Mouse (Mus musculus): ENCODE measurements around the gene Cacng8. TPM values are rescaled to one million over a fixed set of nuclear protein-coding genes. Genes with fewer than 3 reads are reported as not detected.

Gene Cacng8
- polyA plus RNA-seq, 1 experiment from 2014 or later = 5.1 TPM

DNA sequence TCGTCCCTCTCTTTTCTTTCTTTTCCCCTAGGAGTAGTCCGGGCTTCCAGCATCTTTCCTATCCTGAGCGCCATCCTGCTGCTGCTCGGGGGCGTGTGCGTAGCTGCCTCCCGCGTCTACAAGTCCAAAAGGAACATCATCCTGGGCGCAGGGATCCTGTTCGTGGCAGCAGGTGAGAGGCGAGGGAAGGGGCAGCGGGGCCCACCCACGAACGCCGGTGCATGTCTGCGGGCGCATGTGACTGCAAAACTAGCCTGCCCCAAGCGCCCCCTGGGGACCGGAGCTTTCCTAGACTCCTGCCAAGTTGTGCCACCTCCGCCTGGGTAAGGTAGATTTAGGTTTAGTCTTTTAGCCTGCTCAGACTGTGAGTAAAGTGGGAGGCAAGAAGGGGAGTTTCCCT is 21.6 kb downstream of the Cacng8 start:
- DNase-seq (ENCODE audit: low spot score) (peak; percentile 64), ATAC-seq (ENCODE audit: low FRiP score) (no peak)
- H3K9ac ChIP-seq (ENCODE audit: low read depth, low read length) = 0 out of 2 replicates have a peak overlapping the region, but pooled peaks have one; percentile 32
- H3K4me2 ChIP-seq (replicated peaks; ENCODE audit: low read depth, low read length) = peak overlapping the region; percentile 75
- WGBS = 2% methylated on average over 20 of the region's 20 CpGs
- no peaks in the 10 kb centered on the region for H3K9me3 ChIP-seq (ENCODE audit: control insufficient read depth, low read length)
- peak overlapping the region; percentile 42 for H3K4me3 ChIP-seq (ENCODE audit: low read depth, low read length)
- no peaks in the 10 kb centered on the region for H3K36me3 ChIP-seq (ENCODE audit: control insufficient read depth, insufficient read depth, low read length)
- 0 out of 2 replicates have a peak, but pooled peaks cover 4% of the 10 kb centered on the region for H3K4me1 ChIP-seq (replicated peaks; ENCODE audit: control insufficient read depth, insufficient read depth, low read length)
- no peak overlapping the region for H3K27ac ChIP-seq (ENCODE audit: low read depth, low read length)
- peaks cover 45% of the 10 kb centered on the region for H3K27me3 ChIP-seq (ENCODE audit: control insufficient read depth, insufficient read depth, low read length)

DNA sequence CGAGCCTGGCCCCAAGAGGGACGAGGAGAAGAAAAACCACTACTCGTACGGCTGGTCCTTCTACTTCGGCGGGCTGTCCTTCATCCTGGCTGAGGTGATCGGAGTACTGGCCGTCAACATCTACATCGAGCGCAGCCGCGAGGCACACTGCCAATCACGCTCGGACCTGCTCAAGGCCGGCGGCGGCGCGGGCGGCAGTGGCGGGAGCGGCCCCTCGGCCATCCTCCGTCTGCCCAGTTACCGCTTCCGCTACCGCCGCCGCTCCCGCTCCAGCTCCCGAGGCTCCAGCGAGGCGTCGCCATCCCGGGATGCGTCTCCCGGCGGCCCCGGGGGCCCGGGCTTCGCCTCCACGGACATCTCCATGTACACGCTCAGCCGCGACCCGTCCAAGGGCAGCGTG is 24.4 kb downstream of the Cacng8 start:
- DNase-seq (ENCODE audit: low spot score) (peak; percentile 68), ATAC-seq (ENCODE audit: low FRiP score) (0 out of 2 replicates have a peak, but pooled peaks have one; percentile 11)
- no peaks in the 10 kb centered on the region for H3K36me3 ChIP-seq (ENCODE audit: control insufficient read depth, insufficient read depth, low read length)
- 2% methylated on average over 36 of the region's 47 CpGs for WGBS
- H3K4me1 ChIP-seq (replicated peaks; ENCODE audit: control insufficient read depth, insufficient read depth, low read length) = 0 out of 2 replicates have a peak, but pooled peaks cover 4% of the 10 kb centered on the region
- peak overlapping the region; percentile 53 for H3K4me3 ChIP-seq (ENCODE audit: low read depth, low read length)
- H3K9ac ChIP-seq (ENCODE audit: low read depth, low read length) = peak overlapping the region; percentile 65
- no peak overlapping the region for H3K27ac ChIP-seq (ENCODE audit: low read depth, low read length)
- H3K9me3 ChIP-seq (ENCODE audit: control insufficient read depth, low read length) = no peaks in the 10 kb centered on the region
- peak overlapping the region; percentile 96 for H3K4me2 ChIP-seq (replicated peaks; ENCODE audit: low read depth, low read length)
- peaks cover 49% of the 10 kb centered on the region for H3K27me3 ChIP-seq (ENCODE audit: control insufficient read depth, insufficient read depth, low read length)

- peak; percentile 21; the same call in 1 of the 2 replicates for ATAC-seq (ENCODE audit: low FRiP score)
- no peaks in the 10 kb centered on the region for H3K36me3 ChIP-seq (ENCODE audit: control insufficient read depth, insufficient read depth, low read length)
- peaks cover 51% of the 10 kb centered on the region for H3K27me3 ChIP-seq (ENCODE audit: control insufficient read depth, insufficient read depth, low read length)
- peak; percentile 43 for DNase-seq (ENCODE audit: low spot score)
- no peak overlapping the region for H3K27ac ChIP-seq (ENCODE audit: low read depth, low read length)
- WGBS = under 1% methylated on average over 25 of the region's 60 CpGs
- H3K9me3 ChIP-seq (ENCODE audit: control insufficient read depth, low read length) = no peaks in the 10 kb centered on the region
- peak overlapping the region; percentile 53 for H3K4me3 ChIP-seq (ENCODE audit: low read depth, low read length)
- H3K4me1 ChIP-seq (replicated peaks; ENCODE audit: control insufficient read depth, insufficient read depth, low read length) = 0 out of 2 replicates have a peak, but pooled peaks cover 4% of the 10 kb centered on the region
- peak overlapping the region; percentile 96 for H3K4me2 ChIP-seq (replicated peaks; ENCODE audit: low read depth, low read length)
- H3K9ac ChIP-seq (ENCODE audit: low read depth, low read length) = peak overlapping the region; percentile 65
Observed at GRCm38 (mm10) chr7:3415378-3415777, 24.9 kb downstream of the Cacng8 start.

DNA sequence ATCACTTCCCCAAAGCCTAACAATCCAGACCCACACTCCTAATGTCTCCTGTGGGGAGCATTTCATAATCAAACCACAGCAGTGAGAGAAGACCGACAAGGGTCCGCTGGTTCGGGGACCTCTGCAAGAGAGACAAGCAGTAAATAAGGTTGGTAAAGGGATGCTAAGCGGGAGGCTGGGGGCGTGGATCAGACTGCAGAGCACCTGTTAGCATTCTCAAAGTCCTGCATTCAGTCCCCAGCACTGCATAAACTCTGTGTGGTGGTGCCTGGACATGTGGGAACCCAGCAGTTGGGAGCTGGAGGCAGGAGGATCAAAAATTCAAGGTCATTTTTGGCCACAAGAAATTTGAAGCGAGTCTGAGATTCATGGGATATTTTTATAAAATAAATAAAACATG is 29.5 kb downstream of the Cacng8 start:
- 42% methylated on average over 6 of the region's 6 CpGs for WGBS
- no peak for DNase-seq (ENCODE audit: low spot score)
- 0 out of 2 replicates have a peak, but pooled peaks cover 2% of the 10 kb centered on the region for H3K4me1 ChIP-seq (replicated peaks; ENCODE audit: control insufficient read depth, insufficient read depth, low read length)

GRCm38 (mm10) chr7:3420466-3420865 is 30.0 kb downstream of the Cacng8 start:
- Histone ChIP-seq H3K27me3 (ENCODE audit: control insufficient read depth, insufficient read depth, low read length) (peaks cover 50% of the 10 kb centered on the region), H3K4me3 (ENCODE audit: low read depth, low read length) (no peak overlapping the region), H3K4me1 (replicated peaks; ENCODE audit: control insufficient read depth, insufficient read depth, low read length) (0 out of 2 replicates have a peak, but pooled peaks cover 2% of the 10 kb centered on the region), H3K9me3 (ENCODE audit: control insufficient read depth, low read length) (no peaks in the 10 kb centered on the region), H3K36me3 (ENCODE audit: control insufficient read depth, insufficient read depth, low read length) (no peaks in the 10 kb centered on the region), H3K27ac (ENCODE audit: low read depth, low read length) (no peak overlapping the region), H3K4me2 (replicated peaks; ENCODE audit: low read depth, low read length) (no peak overlapping the region), H3K9ac (ENCODE audit: low read depth, low read length) (no peak overlapping the region)
- ATAC-seq (ENCODE audit: low FRiP score) = no peak
- DNase-seq (ENCODE audit: low spot score) = no peak
- WGBS = 64% methylated on average over 5 of the region's 5 CpGs

More for the DNA sequence above, 29.5 kb downstream of the Cacng8 start:
- Histone ChIP-seq H3K4me2 (replicated peaks; ENCODE audit: low read depth, low read length) (no peak overlapping the region), H3K36me3 (ENCODE audit: control insufficient read depth, insufficient read depth, low read length) (no peaks in the 10 kb centered on the region), H3K27me3 (ENCODE audit: control insufficient read depth, insufficient read depth, low read length) (peaks cover 52% of the 10 kb centered on the region), H3K9me3 (ENCODE audit: control insufficient read depth, low read length) (no peaks in the 10 kb centered on the region), H3K4me3 (ENCODE audit: low read depth, low read length) (no peak overlapping the region), H3K9ac (ENCODE audit: low read depth, low read length) (no peak overlapping the region), H3K27ac (ENCODE audit: low read depth, low read length) (no peak overlapping the region)
- ATAC-seq (ENCODE audit: low FRiP score) = no peak

- no peak for ATAC-seq (ENCODE audit: low FRiP score)
- Histone ChIP-seq H3K9me3 (ENCODE audit: control insufficient read depth, low read length) (no peaks in the 10 kb centered on the region), H3K27me3 (ENCODE audit: control insufficient read depth, insufficient read depth, low read length) (peaks cover 43% of the 10 kb centered on the region), H3K4me2 (replicated peaks; ENCODE audit: low read depth, low read length) (no peak overlapping the region), H3K9ac (ENCODE audit: low read depth, low read length) (no peak overlapping the region), H3K4me1 (replicated peaks; ENCODE audit: control insufficient read depth, insufficient read depth, low read length) (0 out of 2 replicates have a peak, but pooled peaks cover 2% of the 10 kb centered on the region), H3K27ac (ENCODE audit: low read depth, low read length) (no peak overlapping the region), H3K36me3 (ENCODE audit: control insufficient read depth, insufficient read depth, low read length) (no peaks in the 10 kb centered on the region), H3K4me3 (ENCODE audit: low read depth, low read length) (no peak overlapping the region)
- WGBS = 83% methylated on average over 3 of the region's 3 CpGs
- no peak for DNase-seq (ENCODE audit: low spot score)
Observed at GRCm38 (mm10) chr7:3421297-3421696, 30.8 kb downstream of the Cacng8 start.

DNA sequence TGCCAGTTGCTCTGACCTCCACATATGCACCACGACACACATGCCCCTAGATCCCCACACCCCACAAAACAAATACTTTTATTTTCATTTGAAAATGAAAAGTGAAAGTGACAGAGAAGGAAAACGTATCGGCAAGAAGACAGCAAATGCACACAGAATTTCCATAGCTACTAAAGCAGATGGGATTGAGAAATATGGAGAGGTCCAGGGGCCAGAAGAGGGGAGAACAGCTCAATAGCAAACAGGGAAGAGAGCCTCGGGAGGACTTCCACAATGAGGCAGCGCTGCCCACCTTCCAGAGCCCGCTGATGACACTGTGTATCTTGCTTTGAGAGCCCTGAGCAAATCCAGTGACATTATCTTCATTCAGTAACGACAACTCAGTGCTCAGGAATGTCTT is 31.6 kb downstream of the Cacng8 start:
- no peak overlapping the region for H3K4me3 ChIP-seq (ENCODE audit: low read depth, low read length)
- no peaks in the 10 kb centered on the region for H3K36me3 ChIP-seq (ENCODE audit: control insufficient read depth, insufficient read depth, low read length)
- peaks cover 38% of the 10 kb centered on the region for H3K27me3 ChIP-seq (ENCODE audit: control insufficient read depth, insufficient read depth, low read length)
- H3K27ac ChIP-seq (ENCODE audit: low read depth, low read length) = no peak overlapping the region
- DNase-seq (ENCODE audit: low spot score) (peak; percentile 4), ATAC-seq (ENCODE audit: low FRiP score) (no peak)
- no peaks in the 10 kb centered on the region for H3K9me3 ChIP-seq (ENCODE audit: control insufficient read depth, low read length)
- no peak overlapping the region for H3K4me2 ChIP-seq (replicated peaks; ENCODE audit: low read depth, low read length)
- WGBS = 54% methylated on average over 7 of the region's 7 CpGs
- H3K9ac ChIP-seq (ENCODE audit: low read depth, low read length) = no peak overlapping the region
- H3K4me1 ChIP-seq (replicated peaks; ENCODE audit: control insufficient read depth, insufficient read depth, low read length) = 0 out of 2 replicates have a peak, but pooled peaks cover 2% of the 10 kb centered on the region

DNA sequence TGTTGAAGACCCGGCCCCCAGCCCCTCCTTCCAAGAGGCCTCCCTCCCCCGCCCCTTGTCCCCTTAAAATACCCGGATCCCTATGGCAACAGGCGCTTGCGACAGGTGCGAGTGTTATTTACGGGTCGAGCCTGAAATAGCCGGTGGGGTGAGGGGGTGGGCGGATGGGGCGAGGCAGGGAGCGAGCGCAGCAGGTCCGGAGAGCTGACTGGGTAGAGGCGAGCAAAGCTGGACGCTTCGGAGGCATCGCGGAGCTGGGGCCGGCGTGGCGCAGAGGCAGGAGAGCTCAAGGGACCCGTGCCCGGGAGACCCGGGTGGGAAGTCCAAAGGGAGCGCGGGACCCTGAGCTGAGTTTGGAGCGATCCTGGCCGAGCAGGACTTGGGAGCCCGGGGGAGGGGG is 32.9 kb downstream of the Cacng8 start:
- under 1% methylated on average over 30 of the region's 30 CpGs for WGBS
- Histone ChIP-seq H3K27ac (ENCODE audit: low read depth, low read length) (no peak overlapping the region), H3K9ac (ENCODE audit: low read depth, low read length) (0 out of 2 replicates have a peak overlapping the region, but pooled peaks have one; percentile 1), H3K9me3 (ENCODE audit: control insufficient read depth, low read length) (no peaks in the 10 kb centered on the region), H3K4me1 (replicated peaks; ENCODE audit: control insufficient read depth, insufficient read depth, low read length) (0 out of 2 replicates have a peak, but pooled peaks cover 2% of the 10 kb centered on the region), H3K27me3 (ENCODE audit: control insufficient read depth, insufficient read depth, low read length) (peaks cover 36% of the 10 kb centered on the region), H3K4me2 (replicated peaks; ENCODE audit: low read depth, low read length) (peak overlapping the region; percentile 32), H3K4me3 (ENCODE audit: low read depth, low read length) (peak overlapping the region; percentile 13), H3K36me3 (ENCODE audit: control insufficient read depth, insufficient read depth, low read length) (no peaks in the 10 kb centered on the region)
- DNase-seq (ENCODE audit: low spot score) (peak; percentile 25), ATAC-seq (ENCODE audit: low FRiP score) (peak; percentile 49)

DNA sequence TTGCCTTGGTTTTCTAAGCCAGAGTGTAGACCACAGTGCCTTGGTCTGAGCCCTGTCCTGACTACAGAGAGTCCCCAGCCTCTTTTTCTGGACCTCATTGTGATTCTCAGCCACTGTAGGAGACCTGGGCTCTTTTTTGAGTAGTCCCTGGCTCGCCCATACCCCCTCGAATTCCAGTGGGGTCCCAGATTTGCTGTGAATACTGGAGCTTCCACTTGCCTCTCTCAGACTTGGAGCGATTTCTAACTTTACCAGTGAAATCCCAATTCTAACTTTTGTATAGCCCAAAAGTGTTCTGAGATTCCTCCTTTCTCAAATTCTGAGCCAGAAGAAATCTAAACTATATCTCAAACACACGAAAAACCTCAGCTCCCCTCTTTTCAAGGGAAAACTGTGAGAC is 33.4 kb downstream of the Cacng8 start, which contains the start of gene Cacng6:
Gene Cacng6 (plus strand): TSS at position 301 of the 400 bp plus-strand sequence.
- Histone ChIP-seq H3K9ac (ENCODE audit: low read depth, low read length) (0 out of 2 replicates have a peak within 1 kb of the TSS, but pooled peaks have one; percentile 1), H3K4me1 (replicated peaks; ENCODE audit: control insufficient read depth, insufficient read depth, low read length) (0 out of 2 replicates have a peak, but pooled peaks cover 2% of the 10 kb centered on the region), H3K27ac (ENCODE audit: low read depth, low read length) (no peak within 1 kb of the TSS), H3K9me3 (ENCODE audit: control insufficient read depth, low read length) (no peaks in the 10 kb centered on the region), H3K27me3 (ENCODE audit: control insufficient read depth, insufficient read depth, low read length) (peaks cover 36% of the 10 kb centered on the region), H3K4me2 (replicated peaks; ENCODE audit: low read depth, low read length) (peak within 1 kb of the TSS; percentile 32), H3K36me3 (ENCODE audit: control insufficient read depth, insufficient read depth, low read length) (no peaks in the 10 kb centered on the region), H3K4me3 (ENCODE audit: low read depth, low read length) (peak within 1 kb of the TSS; percentile 13)
- DNase-seq (ENCODE audit: low spot score) = no peak
- 35% methylated on average over 4 of the region's 4 CpGs for WGBS
- ATAC-seq (ENCODE audit: low FRiP score) = no peak; the same call in 1 of the 2 replicates
